Mouse (Mus musculus): ENCODE data around the gene Dcaf4.

DNA sequence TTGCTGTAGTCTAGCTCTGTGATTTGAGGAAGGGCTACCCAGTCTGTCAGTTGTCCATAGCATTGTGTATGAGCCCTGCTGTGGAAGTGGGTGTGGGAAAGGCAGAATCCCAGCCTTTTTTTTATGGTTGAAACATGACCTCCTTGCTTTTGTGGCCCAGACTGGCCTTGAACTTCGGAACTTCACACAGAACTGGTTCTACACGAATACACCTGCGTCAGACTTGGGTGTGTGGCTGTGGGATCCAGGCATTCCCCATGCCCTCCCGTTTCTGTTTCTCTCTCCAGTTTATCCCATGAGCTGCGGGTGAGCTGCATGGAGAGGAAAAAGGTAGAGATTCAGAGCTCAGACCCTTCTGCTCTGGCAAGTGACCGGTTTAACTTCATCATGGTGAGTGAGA is 11.7 kb downstream of the Dcaf4 start:
- no peak for TF ChIP-seq POLR2A (IDR thresholded peaks at IDR 0.05; ENCODE audit: low read depth, low read length)
- TF ChIP-seq CTCF (IDR thresholded peaks at IDR 0.05; ENCODE audit: extremely low read depth, insufficient read length, insufficient replicate concordance, low read depth, low read length), result no peak
